Mouse (Mus musculus) bone marrow macrophage, adult 2 months (primary cell): Measurements from ENCODE around the gene Fam184b.

ENCODE experiments used
- CTCF ChIP-seq: IDR thresholded peaks from 2 replicates; pipeline ENCODE4 v1.5.1; 2012; ENCODE audit warnings: low read depth, mild to moderate bottlenecking, low read length, moderate library complexity
- POLR2A ChIP-seq: IDR thresholded peaks from 2 replicates; pipeline ENCODE4 v1.6.1; 2012; ENCODE audit warnings: mild to moderate bottlenecking, low read depth, low read length, borderline replicate concordance

GRCm38 (mm10) chr5:45521601-45522000 is 117.8 kb downstream of the Fam184b start:
- TF ChIP-seq POLR2A (no peak), CTCF (no peak)
